Mouse (Mus musculus) thymus, adult 2 months (tissue): ENCODE data around the gene Atg4d.

Experiments used
- CTCF ChIP-seq: fragments of 200-500 bp; IDR thresholded peaks from 2 replicates; pipeline ENCODE4 v1.5.1; 2012; ENCODE audit warnings: mild to moderate bottlenecking, control low read depth, low read length, moderate library complexity, borderline replicate concordance; ENCODE audit not compliant: control insufficient read depth, poor library complexity, insufficient read depth; ENCODE audit errors: extremely low read depth
- POLR2A ChIP-seq: fragments of 200-500 bp; IDR thresholded peaks from 2 replicates; pipeline ENCODE4 v1.6.1; 2012; ENCODE audit warnings: mild to moderate bottlenecking, low read length, control low read depth, moderate library complexity; ENCODE audit not compliant: control insufficient read depth, poor library complexity, insufficient read depth; ENCODE audit errors: extremely low read depth

GRCm38 (mm10) chr9:21251116-21251735 is 13.9 kb upstream of the Atg4d start:
- TF ChIP-seq CTCF: no peak
- no peak for TF ChIP-seq POLR2A
